In the genomic region with DNA sequence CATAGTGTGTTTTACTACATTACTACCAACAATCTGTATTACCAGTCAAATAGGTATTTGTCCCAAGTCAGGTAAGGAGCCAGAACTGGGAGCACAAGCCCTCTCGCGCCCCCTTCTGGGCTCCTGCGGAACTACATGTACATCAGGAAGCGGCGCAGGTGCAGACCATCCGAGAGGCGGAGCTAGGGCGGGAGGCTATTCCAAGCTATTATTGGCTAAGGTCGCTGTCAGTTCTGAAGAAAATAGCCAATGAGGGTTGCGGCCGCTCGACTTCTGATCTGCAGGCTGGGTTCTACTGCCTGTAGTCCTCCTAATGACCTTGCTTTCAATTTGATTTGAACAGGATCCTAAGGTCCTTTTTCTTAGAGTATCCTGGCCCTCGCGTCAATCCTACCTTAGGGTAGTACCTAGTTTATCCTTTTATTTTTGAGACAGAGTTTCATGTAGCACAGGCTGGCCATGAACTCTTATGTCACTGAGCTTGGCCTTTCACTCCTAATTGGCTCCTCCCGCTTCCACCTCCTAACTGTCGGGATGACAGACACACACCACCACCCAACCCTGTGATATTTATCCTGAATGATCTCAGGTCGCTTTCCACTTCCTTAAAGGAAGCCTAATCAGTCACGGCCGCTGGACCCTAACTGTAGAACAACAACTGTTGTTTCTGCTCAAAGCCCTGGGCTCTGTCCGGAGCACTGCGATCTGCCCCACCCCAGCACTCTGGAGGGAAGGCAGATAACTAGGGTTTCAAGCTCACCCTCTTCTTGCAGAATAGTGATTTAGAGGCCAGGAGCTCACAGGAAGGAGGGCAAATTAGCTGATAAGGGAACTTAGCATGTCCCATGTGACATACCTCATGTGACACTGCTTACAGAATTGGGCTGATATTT, we compare ENCODE assay signal across 8 mouse cellular contexts. TPM values are rescaled to one million over a fixed set of nuclear protein-coding genes. Genes with fewer than 3 reads are reported as not detected.
DNase-seq lines count a peak whose midpoint lies in the region; ATAC-seq and TF ChIP-seq lines count a peak whose summit lies in the region.

No protein-coding gene starts in this region.

- TF ChIP-seq CTCF in midbrain, postnatal 0 days (IDR thresholded peaks at IDR 0.05) = peak; percentile 96

- peak; percentile 83 for DNase-seq in 3134 (ENCODE audit: extremely low read depth, insufficient read length, low spot score)
- DNase-seq in adrenal gland, postnatal 4 days (ENCODE audit: low spot score in 2 of 2) = peak; percentile 78 to 85
- peak; percentile 93 for DNase-seq in embryonic facial prominence, embryonic 14.5 days (ENCODE audit: low spot score)
- DNase-seq in heart, adult 8-10 months (ENCODE audit: low spot score) = peak; percentile 93
- DNase-seq in kidney, adult 9 months = peak; percentile 98
- DNase-seq in limb, embryonic 14.5 days (ENCODE audit: low spot score) = peak; percentile 89
- DNase-seq in midbrain, postnatal 0 days (ENCODE audit: low spot score) = peak; percentile 96
- DNase-seq in spleen, postnatal 14 days (ENCODE audit: low spot score in 2 of 2) = peak; percentile 92 to 93

- H3K4me3 ChIP-seq in embryonic facial prominence, embryonic 14.5 days (ENCODE audit: low read depth, low read length) = peak overlapping the region; percentile 16
- 0 out of 2 replicates have a peak overlapping the region, but pooled peaks have one; percentile 15 for H3K4me3 ChIP-seq in limb, embryonic 14.5 days (replicated peaks; ENCODE audit: low read length)
- peak overlapping the region; percentile 18; the same call in 1 of the 2 replicates for H3K4me3 ChIP-seq in midbrain, postnatal 0 days (ENCODE audit: low read depth, low read length)

- no peaks in the 10 kb centered on the region for H3K9me3 ChIP-seq in embryonic facial prominence, embryonic 14.5 days (ENCODE audit: control insufficient read depth, low read length)
- H3K9me3 ChIP-seq in limb, embryonic 14.5 days (ENCODE audit: control insufficient read depth, low read length) = no peaks in the 10 kb centered on the region
- no peaks in the 10 kb centered on the region for H3K9me3 ChIP-seq in midbrain, postnatal 0 days (ENCODE audit: low read length)

- TF ChIP-seq POLR2A in limb, embryonic 14.5 days (IDR thresholded peaks at IDR 0.05; ENCODE audit: borderline replicate concordance, extremely low read depth, insufficient read depth, insufficient read length) = no peak

- H3K4me2 ChIP-seq in embryonic facial prominence, embryonic 14.5 days (ENCODE audit: low read depth, low read length) = peak overlapping the region; percentile 38
- peak overlapping the region; percentile 36 for H3K4me2 ChIP-seq in limb, embryonic 14.5 days (replicated peaks; ENCODE audit: low read depth, low read length, severe bottlenecking)
- H3K4me2 ChIP-seq in midbrain, postnatal 0 days (ENCODE audit: low read depth, low read length, poor library complexity, severe bottlenecking) = peak overlapping the region; percentile 35

- no peak overlapping the region for H3K27ac ChIP-seq in embryonic facial prominence, embryonic 14.5 days (replicated peaks; ENCODE audit: low read depth, low read length)
- H3K27ac ChIP-seq in limb, embryonic 14.5 days (replicated peaks; ENCODE audit: low read depth, low read length) = no peak overlapping the region
- H3K27ac ChIP-seq in midbrain, postnatal 0 days (ENCODE audit: low read depth, low read length) = no peak overlapping the region

- H3K27me3 ChIP-seq in embryonic facial prominence, embryonic 14.5 days (replicated peaks; ENCODE audit: control insufficient read depth, insufficient read depth, low read length) = no peaks in the 10 kb centered on the region
- H3K27me3 ChIP-seq in limb, embryonic 14.5 days (ENCODE audit: control insufficient read depth, insufficient read depth, low read length) = no peaks in the 10 kb centered on the region
- no peaks in the 10 kb centered on the region for H3K27me3 ChIP-seq in midbrain, postnatal 0 days (ENCODE audit: insufficient read depth, low read length)

- H3K4me1 ChIP-seq in embryonic facial prominence, embryonic 14.5 days (ENCODE audit: control insufficient read depth, insufficient read depth, low read length) = 0 out of 2 replicates have a peak, but pooled peaks cover 3% of the 10 kb centered on the region
- H3K4me1 ChIP-seq in limb, embryonic 14.5 days (ENCODE audit: control insufficient read depth, insufficient read depth, low read length) = peaks cover 3% of the 10 kb centered on the region; the same call in 1 of the 2 replicates
- H3K4me1 ChIP-seq in midbrain, postnatal 0 days (ENCODE audit: insufficient read depth, low read length) = no peaks in the 10 kb centered on the region; the same call in 1 of the 2 replicates

- peak; percentile 88 for ATAC-seq in embryonic facial prominence, embryonic 14.5 days (ENCODE audit: low read depth)
- ATAC-seq in limb, embryonic 14.5 days (ENCODE audit: low FRiP score, low read depth) = peak; percentile 78
- peak; percentile 85 for ATAC-seq in midbrain, postnatal 0 days (ENCODE audit: low FRiP score)

- H3K9ac ChIP-seq in embryonic facial prominence, embryonic 14.5 days (ENCODE audit: low read depth, low read length) = no peak overlapping the region
- H3K9ac ChIP-seq in limb, embryonic 14.5 days (ENCODE audit: low read depth, low read length, severe bottlenecking) = no peak overlapping the region
- H3K9ac ChIP-seq in midbrain, postnatal 0 days (replicated peaks; ENCODE audit: low read length, poor library complexity, severe bottlenecking) = no peak overlapping the region

- H3K36me3 ChIP-seq in embryonic facial prominence, embryonic 14.5 days (ENCODE audit: control insufficient read depth, insufficient read depth, low read length) = no peaks in the 10 kb centered on the region
- no peaks in the 10 kb centered on the region for H3K36me3 ChIP-seq in limb, embryonic 14.5 days (ENCODE audit: control insufficient read depth, insufficient read depth, low read length)
- H3K36me3 ChIP-seq in midbrain, postnatal 0 days (ENCODE audit: insufficient read depth, low read length) = no peaks in the 10 kb centered on the region

- WGBS in embryonic facial prominence, embryonic 14.5 days = 12% methylated on average over 21 of the region's 21 CpGs
- WGBS in limb, embryonic 14.5 days = 16% methylated on average over 21 of the region's 21 CpGs
- WGBS in midbrain, postnatal 0 days = 17% methylated on average over 21 of the region's 21 CpGs

RNA-seq across cellular contexts. Expression of gene Keap1, which starts 18.4 kb away (rescaled TPM):
- total RNA-seq in adrenal gland, postnatal 4 days (2021) = 10 to 100 TPM; 46.6 to 50.8 TPM
- polyA plus RNA-seq in embryonic facial prominence, embryonic 14.5 days (2014; fragmentation: Nextera tagmentation; extraction: Ambion mirVana) = 43.0 and 49.6 TPM in 2 replicates
- total RNA-seq in heart, adult 8-10 months (2022) = 10 to 100 TPM; 43.6 to 52.1 (median 45.5) TPM
- 52.8 and 73.8 TPM in 2 replicates for polyA plus RNA-seq in limb, embryonic 14.5 days (2012; rRNA removed)
- polyA plus RNA-seq in limb, embryonic 14.5 days (2014; fragmentation: Nextera tagmentation; extraction: Ambion mirVana) = 50.4 and 52.3 TPM in 2 replicates
- 72.5 and 89.7 TPM in 2 replicates for total RNA-seq in midbrain, postnatal 0 days (2014; rRNA removed)
- polyA plus RNA-seq in midbrain, postnatal 0 days (2015; fragmentation: Nextera tagmentation; extraction: Ambion mirVana) = 60.6 and 67.7 TPM in 2 replicates

RNA-seq across cellular contexts. Expression of gene S1pr5, which starts 27.5 kb away (rescaled TPM):
- total RNA-seq in adrenal gland, postnatal 4 days (2021) = under 1 TPM; 0.20 to 0.28 TPM
- polyA plus RNA-seq in embryonic facial prominence, embryonic 14.5 days (2014; fragmentation: Nextera tagmentation; extraction: Ambion mirVana) = 0.96 and 1.3 TPM in 2 replicates
- total RNA-seq in heart, adult 8-10 months (2022) = 1 to 10 TPM; 1.6 to 1.9 (median 1.8) TPM
- polyA plus RNA-seq in limb, embryonic 14.5 days (2012; rRNA removed) = 1.6 TPM in 2 replicates
- polyA plus RNA-seq in limb, embryonic 14.5 days (2014; fragmentation: Nextera tagmentation; extraction: Ambion mirVana) = 1.1 and 2.5 TPM in 2 replicates
- total RNA-seq in midbrain, postnatal 0 days (2014; rRNA removed) = 4.2 and 5.2 TPM in 2 replicates
- 2.7 and 2.9 TPM in 2 replicates for polyA plus RNA-seq in midbrain, postnatal 0 days (2015; fragmentation: Nextera tagmentation; extraction: Ambion mirVana)

RNA-seq across cellular contexts. Expression of gene Atg4d, which starts 44.4 kb away (rescaled TPM):
- total RNA-seq in adrenal gland, postnatal 4 days (2021) = 10 to 100 TPM; 33.4 to 38.7 TPM
- 26.3 and 35.5 TPM in 2 replicates for polyA plus RNA-seq in embryonic facial prominence, embryonic 14.5 days (2014; fragmentation: Nextera tagmentation; extraction: Ambion mirVana)
- total RNA-seq in heart, adult 8-10 months (2022) = 100 to 1,000 TPM in 1 of 4 experiments, 10 to 100 TPM in 3; 87.0 to 105 (median 93.5) TPM
- 26.9 and 29.0 TPM in 2 replicates for polyA plus RNA-seq in limb, embryonic 14.5 days (2012; rRNA removed)
- 31.6 and 35.8 TPM in 2 replicates for polyA plus RNA-seq in limb, embryonic 14.5 days (2014; fragmentation: Nextera tagmentation; extraction: Ambion mirVana)
- total RNA-seq in midbrain, postnatal 0 days (2014; rRNA removed) = 20.3 and 26.6 TPM in 2 replicates
- 26.3 and 32.6 TPM in 2 replicates for polyA plus RNA-seq in midbrain, postnatal 0 days (2015; fragmentation: Nextera tagmentation; extraction: Ambion mirVana)

RNA-seq across cellular contexts. Expression of gene Pde4a, which starts 55.2 kb away (rescaled TPM):
- 10 to 100 TPM in 1 of 2 experiments, 1 to 10 TPM in 1; 9.7 to 10.6 TPM for total RNA-seq in adrenal gland, postnatal 4 days (2021)
- 6.2 and 6.9 TPM in 2 replicates for polyA plus RNA-seq in embryonic facial prominence, embryonic 14.5 days (2014; fragmentation: Nextera tagmentation; extraction: Ambion mirVana)
- total RNA-seq in heart, adult 8-10 months (2022) = 10 to 100 TPM; 48.5 to 75.4 (median 62.1) TPM
- 5.7 and 7.1 TPM in 2 replicates for polyA plus RNA-seq in limb, embryonic 14.5 days (2012; rRNA removed)
- 4.4 and 5.7 TPM in 2 replicates for polyA plus RNA-seq in limb, embryonic 14.5 days (2014; fragmentation: Nextera tagmentation; extraction: Ambion mirVana)
- 40.7 and 46.5 TPM in 2 replicates for total RNA-seq in midbrain, postnatal 0 days (2014; rRNA removed)
- 59.8 and 63.8 TPM in 2 replicates for polyA plus RNA-seq in midbrain, postnatal 0 days (2015; fragmentation: Nextera tagmentation; extraction: Ambion mirVana)
